Mouse (Mus musculus) frontal cortex, postnatal 25 days (tissue): ENCODE data around the gene Bclaf3.

ENCODE experiments used
- DNase-seq, 2 experiments: peaks; one replicate each; pipeline ENCODE4 v3.0.0; 2022; ENCODE audit warnings: low spot score in 2 of 2

Gene Bclaf3

DNA sequence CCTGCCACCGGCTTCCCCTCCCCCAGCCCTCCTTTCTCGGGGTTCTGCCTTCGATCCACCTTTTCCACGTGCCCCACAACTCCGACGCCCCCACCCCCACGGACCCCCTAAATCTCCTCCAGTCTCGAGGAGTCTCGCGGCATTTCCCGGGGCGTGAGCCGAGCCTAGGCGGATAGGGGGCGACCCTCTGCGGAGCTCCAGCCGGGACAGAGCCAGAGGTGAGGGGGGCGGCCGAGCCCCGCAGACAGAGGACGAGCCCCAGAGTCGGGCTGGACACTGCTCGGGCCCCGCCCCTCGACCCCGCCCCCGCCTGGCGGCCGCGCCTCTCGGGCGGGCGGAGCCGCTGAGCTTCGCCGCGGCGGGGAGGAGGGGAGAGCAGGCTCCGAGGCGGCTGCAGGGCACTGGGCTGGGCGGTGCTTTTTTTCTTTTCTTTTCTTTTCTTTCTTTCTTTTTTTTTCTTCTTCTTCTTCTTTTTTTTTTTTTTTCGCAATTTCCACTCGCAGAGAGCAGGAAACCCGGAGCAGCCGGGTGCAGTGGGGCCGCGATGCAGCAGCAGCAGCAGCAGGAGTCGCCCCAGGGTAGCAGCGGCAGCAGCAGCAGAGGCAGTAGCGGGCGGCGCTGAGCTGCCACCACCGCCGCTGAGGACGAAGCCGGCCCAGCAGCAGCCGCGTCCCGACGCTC lies 100.6 kb downstream of the Bclaf3 start, which contains the start of gene Sh3kbp1:
Gene Sh3kbp1, plus strand, starts transcription at position 366 of the 681 bp plus-strand sequence.
- DNase-seq = peak; percentile 5 to 10

DNA sequence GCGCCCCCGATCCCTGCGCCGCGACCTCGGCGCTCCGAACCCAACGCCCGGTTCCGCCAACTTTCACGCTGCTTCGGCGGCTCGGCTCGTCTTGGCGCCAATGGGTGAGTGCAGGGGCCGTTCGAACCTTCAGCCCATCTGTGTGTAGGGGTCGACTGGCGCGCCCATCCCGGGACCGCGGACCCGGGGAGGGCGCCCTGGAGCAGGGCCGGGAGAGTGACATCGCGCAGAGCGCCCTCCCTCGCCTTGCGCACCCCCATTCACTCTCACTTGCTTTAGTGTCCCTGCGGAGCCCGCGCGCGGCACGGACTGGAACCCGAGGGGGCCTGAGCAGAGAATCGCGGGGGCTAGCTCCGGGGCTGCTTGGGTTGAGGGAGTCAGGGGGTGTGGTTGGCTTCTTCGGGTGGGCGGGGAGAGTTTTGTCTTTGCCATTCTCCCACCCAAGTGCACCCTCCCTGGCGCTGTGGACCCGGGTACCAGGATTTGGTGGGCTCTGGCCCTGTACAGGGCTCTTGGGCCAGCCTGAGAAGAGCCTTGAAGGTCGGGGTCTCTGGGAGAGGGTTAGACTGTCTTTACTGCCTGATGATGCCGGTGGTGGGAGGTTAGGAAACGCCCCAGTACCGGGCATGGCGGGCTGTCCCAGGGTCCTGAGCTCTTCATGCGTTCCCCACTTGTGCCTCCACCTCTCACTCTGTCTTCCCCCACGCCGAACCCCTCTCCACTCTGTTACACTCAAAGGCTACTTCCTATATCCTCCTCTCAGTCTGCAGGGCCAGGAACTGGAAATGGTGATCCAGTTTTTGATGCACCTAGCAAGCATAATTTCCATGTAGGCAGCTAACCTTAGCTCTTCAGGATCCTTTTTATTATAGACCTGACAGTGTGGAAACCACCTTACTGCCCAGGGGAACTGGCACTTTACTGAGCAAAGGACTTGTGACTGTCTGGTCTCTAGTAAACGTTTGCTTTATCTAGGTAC lies 101.4 kb downstream of the Bclaf3 start:
- no peak for DNase-seq

DNA sequence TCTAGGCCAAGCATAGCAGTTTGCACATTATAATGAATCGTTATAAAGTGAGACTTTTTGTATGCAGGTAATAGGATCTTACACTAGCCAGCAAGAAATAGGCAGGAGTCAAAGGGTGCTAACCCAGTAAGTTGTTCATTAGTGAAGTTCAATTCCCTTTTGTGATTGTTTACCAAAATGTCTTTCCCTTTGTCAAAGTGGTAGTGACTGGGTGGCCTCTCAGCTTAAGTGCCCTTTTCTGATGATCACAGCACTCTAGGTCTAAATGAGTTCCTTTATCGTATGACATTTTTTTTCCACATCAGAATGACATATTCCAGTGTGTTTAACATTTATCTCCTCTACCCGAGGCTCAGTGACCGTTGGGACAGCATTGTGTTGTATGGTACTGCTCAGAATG lies 102.1 kb downstream of the Bclaf3 start:
- no peak for DNase-seq

DNA sequence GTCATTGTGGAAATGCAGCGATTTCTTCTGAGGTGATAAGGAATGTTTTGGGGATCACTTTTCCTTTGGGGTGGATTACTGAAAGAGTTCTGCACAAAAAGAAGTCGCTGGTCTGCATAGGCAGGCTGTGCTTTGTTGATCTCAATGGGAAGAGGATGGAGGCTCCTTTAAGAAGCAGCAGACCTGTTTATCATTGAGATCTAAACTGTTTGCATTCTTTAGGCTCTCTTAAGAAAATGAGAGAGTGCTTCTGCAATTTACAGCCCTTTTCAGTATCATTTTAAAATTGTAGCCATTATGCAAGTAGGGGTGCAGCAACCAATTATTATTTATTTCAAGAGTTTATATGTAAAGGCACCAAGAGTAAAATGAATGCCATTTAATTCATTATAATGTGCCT lies 102.7 kb downstream of the Bclaf3 start:
- DNase-seq = no peak

DNA sequence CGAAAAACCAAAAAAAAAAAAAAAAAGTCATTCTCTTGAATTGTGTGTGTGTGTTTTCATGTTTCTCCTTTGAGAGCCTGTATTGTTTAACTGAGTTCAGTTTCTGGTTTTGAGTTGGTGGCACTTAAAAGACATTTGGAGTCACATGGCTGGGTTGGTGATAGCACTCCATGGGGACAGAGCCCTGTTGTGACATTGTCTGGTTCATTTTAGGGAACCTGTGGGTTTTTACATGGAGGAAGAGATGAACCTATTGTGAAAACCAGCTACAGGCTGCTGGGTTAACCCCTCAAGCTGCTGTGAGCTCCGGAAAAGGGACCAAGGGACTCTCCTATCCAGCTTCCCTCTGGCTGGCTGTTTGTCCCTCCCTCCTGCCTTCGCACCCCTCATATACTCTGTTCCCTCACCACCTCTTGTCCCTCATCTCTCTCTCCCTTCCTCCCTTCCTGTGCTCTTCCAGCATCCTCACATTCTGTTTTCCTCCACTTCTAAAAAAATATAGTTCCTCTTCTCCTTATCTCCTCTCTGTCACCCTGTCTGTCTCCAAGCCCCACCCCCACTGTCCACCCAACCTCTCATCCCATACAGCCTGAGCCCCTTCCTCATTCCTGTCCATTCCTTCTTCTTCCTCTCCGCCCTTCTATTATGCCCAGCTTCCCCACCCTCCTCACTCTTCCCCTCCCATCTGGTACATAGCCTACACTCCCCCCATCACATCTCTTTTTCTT lies 112.2 kb downstream of the Bclaf3 start:
- DNase-seq = no peak

DNA sequence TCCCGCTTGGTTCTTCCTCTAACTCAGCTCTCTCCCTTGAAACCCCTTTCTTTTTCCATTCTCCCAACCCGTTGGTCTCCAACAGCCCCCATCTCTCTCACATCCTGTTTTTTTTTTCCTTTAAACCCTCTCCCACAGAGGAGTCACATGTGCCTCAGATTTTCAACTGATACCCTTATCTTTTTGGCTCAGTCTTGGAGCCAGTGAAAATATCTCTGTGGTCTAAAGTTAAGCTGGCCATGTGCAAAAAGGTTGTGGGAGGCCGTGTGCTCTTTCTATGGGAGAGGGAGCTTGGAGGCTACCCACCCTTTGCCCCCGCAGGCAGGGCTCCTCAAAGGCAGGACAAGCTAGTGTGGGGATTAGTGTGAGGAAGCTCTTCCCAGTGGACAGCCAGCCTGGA lies 113.5 kb downstream of the Bclaf3 start:
- no peak for DNase-seq
